Mouse (Mus musculus): ENCODE measurements around the gene Npy4r.

- TF ChIP-seq EP300 (IDR thresholded peaks at IDR 0.05; ENCODE audit: low read depth) = no peak
- no peak for TF ChIP-seq CTCF (IDR thresholded peaks at IDR 0.05; ENCODE audit: low read depth)
Measured at GRCm38 (mm10) chr14:34120016-34120910, 32.0 kb downstream of the Npy4r start.
